Mouse (Mus musculus): ENCODE measurements at regions not wholly inside any gene's neighbourhood (a gene's known extent, or its start where the extent isn't known, plus 50 kb on each side); places are given as distances from the start of the nearest gene placed in this dataset.

DNA sequence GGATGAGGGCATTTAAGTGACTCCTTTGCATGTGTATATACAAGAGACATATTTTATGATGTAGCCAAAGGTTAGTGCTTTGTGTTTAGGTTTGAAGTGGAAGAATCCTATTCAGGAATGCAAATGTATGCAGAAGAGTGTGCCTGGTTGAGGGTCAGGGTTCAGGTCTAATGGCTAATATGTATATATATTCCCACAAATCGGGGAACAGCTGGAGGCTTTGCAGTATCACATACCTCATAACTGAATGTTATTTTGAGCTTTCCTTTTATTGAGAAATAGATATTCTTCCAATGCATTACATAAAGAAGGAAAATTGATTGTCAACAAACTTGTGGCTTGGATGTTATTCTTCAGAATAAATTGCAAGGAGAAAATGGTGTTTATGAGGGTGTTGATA is 239.9 kb downstream of the Fam173b start:
- no peak for DNase-seq (ENCODE audit: low spot score in 2 of 2)

DNA sequence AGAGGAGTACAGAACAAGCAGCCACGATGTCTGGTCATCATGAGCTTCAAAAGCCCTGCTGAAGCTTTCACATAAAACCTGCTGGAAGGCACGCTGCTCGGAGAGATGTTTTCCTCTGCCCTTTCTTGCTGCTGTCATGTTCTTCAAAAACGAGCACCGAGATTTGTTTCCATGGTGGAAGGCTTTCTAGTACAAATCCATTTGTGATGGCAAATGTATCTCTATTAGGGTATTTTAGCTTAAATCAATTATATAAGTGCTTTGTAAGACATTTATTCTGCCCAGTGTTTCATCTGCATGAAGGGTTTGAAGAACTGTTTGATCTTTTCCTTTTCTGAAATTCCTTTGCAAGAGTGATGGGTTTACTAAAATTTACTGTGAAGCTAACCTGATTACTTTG is 253.1 kb downstream of the Fam173b start:
- DNase-seq (ENCODE audit: low spot score in 2 of 2) = no peak

DNA sequence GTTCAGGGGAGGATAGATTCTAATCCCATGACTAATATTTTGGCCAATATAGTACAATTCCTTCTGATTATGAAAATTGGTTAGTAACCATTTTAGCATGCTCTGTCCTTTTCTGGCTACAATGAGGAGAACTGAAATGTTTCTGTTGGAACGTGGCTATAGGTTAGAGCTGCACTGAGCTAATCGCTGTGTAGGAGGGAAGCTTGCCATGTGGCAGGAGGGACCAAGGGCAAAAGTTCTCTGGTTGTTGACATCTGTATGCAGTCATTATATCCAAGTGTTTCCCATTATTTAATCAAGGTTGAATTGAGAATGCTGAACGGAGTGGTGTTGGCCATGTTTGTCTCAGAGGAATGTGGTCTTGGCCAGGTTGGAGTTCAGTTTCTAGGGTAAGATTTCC is 253.5 kb downstream of the Fam173b start:
- DNase-seq (ENCODE audit: low spot score in 2 of 2) = no peak

DNA sequence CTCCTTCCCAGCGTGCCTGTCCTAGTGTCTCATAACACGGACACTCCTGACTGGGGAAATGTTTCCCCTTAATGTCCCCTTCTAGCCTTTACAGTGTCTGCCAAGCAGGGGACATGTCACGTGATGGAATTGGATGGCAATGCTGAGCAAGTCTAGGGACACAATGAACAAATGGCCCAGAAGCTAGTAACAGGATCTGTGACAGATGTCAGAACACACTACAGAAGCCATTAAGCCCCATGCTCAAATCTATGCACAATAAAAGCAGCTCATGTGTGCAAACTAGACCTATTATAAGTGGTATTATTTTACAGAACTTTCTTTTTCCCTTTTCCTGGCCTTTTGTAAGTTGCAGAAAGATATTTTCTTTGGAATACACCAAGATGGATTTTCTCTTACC is 267.4 kb downstream of the Fam173b start:
- DNase-seq (ENCODE audit: low spot score in 2 of 2) = no peak

DNA sequence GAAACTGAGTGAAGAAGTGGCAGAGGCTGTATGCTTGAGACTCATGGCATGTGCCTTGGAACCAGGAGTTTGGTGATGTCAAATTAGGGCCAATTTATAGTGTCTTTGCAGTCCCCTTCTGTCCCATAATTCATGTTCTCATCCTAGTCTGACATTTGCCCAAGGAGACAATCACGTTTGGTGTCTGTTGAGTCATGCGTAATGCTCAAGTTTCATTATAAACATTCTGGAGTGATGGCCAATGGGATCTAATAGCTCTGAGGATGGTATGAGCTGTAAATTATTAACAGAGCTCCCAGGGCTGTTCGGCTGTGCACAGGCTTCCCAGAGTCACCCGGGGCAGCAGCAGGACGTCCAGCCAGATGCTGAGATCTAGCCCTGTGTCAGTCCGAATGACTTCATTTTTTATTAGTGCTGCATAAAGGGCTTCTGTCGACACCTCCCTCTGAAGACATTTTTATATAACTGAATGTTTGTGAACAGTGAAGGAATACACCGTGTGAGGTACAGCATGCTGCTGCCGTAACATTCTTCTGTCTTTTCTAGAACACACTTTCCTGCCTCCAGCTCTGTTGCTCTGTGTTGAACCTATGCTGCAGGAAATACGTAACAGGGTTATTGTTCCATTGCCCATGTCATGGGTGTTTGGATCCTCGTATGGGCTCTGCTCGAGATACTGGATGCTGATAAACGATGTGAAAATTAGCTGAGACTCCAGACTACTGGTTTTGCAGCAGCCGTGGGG is 268.2 kb downstream of the Fam173b start:
- no peak for DNase-seq (ENCODE audit: low spot score in 2 of 2)

DNA sequence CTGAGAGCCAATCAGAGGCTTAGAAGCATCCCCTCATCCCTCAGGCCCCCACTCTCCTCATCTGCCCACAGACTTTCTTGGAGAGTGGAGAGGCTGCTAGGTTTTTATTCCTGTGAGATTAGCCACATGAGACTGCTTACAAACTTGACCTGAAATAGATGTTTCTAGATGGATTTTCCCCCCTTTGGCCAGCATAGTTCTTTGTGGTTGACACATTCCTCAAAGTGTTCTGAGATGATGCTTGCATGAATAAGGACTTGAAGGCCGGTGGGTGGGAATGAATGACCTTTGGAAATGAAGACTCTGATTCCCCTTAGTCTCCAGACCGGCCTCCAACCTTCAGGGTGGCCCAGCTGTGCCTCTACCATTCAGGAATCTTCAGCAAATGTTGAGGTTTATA is 273.8 kb downstream of the Fam173b start:
- DNase-seq (ENCODE audit: low spot score in 2 of 2) = no peak

DNA sequence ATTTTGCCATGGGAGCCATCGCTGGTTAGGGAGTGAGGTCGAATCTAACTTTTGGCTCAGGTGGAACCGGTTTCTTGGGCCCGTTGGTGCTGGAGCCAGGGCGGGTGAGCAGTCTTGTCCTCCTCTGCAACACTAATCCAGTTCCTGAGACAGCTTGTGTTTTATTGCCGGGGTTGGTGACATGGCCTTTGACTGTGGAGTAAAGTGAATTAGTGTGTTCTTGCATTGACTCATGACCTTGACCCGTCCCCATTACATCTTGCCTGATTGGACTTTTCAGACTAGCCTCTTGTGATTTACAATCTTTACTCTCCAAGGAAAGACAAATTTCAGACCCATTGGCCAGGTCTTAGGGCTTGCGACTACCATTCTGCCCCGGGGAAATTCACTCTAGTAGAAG is 278.8 kb downstream of the Fam173b start:
- no peak for DNase-seq (ENCODE audit: low spot score in 2 of 2)

DNA sequence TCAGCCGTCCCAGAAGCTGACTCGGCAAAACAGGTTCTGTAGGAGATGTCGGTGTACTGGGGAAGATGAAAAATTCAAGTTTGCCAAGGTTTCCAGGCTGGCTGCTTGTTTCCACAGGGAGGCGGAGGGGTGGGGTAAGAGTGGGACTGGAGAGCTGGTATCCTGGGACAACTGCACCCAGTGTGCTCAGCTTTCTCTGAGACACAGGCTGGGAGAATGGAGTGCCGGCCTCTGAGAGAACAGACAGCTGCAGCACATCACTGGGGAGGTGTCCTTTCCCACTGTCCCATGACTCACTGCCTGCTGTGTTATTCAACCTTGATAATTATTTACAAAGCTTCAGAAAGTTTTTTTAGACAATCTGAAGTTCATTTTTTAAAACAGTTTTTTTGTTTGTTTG is 280.7 kb downstream of the Fam173b start:
- no peak for DNase-seq (ENCODE audit: low spot score in 2 of 2)

DNA sequence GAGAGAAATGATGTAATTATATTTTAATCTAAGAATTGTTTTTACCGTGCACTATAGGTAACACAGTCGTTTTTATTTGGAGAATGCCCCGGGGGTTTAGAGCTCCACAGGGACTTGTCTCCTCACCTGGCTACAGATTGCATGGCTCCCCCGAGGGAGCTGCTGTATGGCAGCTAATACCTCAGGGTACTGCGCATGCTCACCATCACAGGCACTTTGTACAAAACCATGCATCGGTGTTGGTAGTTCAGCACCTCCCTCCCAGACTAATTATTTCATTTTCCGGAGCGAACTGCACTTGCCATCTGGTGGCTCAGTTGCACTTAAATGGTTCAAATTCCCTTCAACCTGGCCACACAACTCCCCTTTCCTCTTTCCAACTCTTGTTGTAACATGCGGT is 281.9 kb downstream of the Fam173b start:
- no peak for DNase-seq (ENCODE audit: low spot score in 2 of 2)

DNA sequence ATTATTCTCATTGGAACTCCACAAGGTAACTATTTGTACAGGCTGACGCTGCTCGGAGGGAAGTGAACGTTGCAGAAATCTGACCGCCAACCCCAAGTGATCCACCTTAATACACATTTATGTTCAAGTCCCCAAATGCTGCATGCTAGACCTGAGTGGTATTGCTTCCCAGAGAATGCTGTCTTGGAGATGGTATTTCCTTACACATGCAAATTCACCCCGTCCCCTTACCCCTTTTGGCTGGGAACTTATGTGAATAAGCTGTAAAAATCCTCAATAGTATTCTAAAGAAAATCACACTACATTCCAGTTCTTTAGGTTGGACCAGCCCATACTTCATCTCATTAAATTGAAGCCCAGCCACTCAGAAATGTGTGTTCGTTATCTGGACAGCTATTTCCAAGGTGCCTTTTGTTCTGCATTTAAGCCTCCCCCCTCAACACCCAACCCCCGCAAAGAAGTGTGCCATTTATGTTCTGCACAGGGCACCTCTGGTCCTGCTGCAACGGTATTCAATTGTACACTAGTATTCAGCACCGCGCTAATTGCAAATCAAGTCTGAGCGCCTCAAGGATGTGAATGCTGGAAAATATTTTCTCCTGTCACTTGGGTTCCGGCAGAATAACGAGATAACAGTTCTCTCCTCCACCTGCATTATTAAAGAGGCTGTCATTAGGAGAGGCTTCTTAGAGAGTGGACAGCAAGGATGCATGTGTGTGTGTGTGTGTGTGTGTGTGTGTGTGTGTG is 278.0 kb upstream of the Tas2r119 start:
- no peak for DNase-seq (ENCODE audit: low spot score in 2 of 2)

DNA sequence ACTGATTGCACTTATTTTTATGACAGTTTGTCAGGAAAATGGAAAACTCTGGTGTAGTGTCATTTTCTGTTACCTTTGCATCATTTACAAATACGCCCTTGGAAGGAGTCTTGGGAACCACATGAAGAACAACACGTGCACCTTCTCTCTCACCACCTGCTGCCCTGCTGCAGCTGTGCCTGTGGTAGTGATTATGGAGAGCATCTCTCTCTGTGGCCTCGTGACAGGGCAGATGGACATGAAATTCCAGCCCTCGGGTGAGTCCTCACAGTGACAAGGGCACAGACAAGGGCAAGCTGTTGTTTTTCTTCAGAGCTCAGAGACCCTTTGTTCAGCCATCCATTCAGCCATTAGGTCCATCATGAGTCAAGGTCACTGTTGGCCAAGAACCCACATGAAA is 276.8 kb upstream of the Tas2r119 start:
- no peak for DNase-seq (ENCODE audit: low spot score in 2 of 2)

DNA sequence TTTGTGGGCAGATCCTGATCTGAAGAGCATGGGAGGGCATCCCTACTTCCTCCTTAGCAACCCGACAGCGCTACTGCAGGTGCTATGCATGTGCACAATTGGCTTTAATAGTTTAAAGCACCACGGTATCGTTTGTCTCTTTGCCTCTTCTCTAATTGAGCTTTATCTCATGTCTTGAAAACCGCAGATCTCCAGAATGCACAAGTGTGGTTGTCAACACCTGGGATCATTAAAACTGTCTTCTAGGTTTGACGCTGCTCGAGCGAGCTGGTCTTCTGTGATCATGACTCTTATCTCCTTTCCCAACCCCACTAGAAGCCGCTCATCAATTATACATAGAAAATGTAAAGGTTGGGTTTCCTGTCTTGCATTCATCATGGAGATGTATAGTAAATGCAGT is 268.7 kb upstream of the Tas2r119 start:
- DNase-seq (ENCODE audit: low spot score in 2 of 2) = no peak

DNA sequence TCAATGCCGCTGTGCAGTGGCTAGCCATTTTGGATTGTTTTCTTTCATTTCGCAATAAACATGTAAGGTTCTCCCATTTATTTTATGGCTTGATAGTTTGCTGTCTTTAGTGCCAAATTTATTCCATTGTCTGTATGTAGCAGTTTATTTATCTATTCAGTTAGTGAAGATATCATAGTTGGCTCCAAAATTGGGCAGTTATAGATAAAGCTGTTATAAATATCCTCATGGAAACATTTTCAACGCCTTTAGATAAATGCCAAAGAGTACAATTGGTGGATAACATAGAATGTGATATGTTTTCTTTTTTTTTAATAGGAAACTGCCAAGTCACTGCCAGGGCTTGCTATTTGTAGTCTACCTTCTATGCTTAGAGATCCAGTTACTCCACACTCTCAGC is 265.1 kb upstream of the Tas2r119 start:
- DNase-seq (ENCODE audit: low spot score in 2 of 2) = no peak

DNA sequence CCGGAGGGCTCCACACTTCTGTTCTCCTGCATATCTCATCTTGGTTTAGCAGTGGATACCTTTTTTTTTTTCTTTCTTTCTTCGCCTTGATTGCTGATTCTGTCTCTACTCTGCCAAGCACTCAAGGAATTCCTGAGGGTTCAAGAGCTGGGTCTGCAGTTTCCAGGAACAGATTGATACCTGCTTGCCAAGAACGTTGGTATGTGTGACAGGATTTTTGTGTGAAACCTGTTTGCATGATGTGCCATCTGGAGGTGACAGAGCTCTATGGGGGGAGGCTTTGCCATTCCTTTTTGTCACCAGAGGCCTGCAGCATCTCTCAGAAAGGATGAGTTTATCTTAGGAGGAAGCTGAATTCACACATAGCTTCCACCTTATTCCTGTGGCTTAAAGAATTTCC is 255.6 kb upstream of the Tas2r119 start:
- DNase-seq (ENCODE audit: low spot score in 2 of 2) = no peak

DNA sequence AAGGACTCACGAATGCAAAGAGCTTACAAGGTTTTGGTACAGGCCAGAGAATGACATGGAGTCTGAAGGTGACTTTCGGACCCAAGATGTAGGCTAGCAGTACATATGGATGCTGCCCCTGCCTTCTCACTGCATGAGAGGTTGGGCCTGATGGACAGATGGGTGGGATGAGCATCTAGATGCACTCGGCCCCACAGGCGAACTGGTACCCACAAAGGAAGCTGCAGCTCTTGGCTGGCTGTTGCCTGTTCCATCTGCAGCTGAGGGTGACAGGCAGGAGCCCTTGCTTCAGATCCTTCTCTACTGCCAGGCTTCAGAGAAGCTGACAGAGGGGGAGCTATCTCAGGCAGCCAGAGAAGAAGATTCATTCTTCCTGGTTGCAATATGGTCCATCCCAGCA is 216.8 kb upstream of the Tas2r119 start:
- no peak for DNase-seq (ENCODE audit: low spot score in 2 of 2)

DNA sequence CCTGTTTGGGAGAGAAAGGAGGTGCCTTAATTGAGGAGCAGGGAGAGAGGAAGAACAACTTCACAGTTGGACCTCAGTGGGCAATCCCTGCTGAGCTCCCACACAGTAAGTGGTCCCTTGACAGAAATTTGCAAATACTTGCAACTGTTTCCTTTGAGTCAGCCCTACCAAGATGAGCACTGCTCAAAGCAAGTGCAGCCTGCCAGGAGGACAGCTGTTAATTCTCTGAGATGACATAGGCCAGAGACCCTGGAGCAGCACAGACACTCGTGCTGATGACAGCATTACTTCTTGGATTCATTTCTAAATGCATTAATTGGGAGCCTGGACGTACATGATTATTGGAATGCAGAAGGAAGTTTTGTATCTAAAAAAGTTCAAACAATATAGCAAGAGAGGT is 215.1 kb upstream of the Tas2r119 start:
- no peak for DNase-seq (ENCODE audit: low spot score in 2 of 2)

DNA sequence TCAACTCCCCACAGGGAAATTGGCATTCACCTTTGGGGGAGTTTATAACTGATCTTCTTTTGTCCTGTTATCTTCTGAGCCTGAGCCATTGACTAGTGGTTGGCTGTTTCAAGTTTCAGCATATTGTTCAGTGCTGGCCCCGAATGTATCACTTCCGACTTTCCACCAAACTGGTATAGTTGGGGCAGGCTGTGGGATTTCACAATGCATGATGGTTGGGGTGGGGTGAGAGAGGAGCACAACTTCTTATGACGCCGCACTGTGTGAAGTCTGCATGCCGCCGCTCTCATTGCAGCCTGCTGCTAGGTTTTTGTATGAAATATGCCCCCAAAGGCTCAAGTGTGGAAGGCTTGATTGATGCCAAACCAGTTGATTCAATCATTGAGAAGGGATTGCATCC is 212.2 kb upstream of the Tas2r119 start:
- DNase-seq (ENCODE audit: low spot score in 2 of 2) = no peak

DNA sequence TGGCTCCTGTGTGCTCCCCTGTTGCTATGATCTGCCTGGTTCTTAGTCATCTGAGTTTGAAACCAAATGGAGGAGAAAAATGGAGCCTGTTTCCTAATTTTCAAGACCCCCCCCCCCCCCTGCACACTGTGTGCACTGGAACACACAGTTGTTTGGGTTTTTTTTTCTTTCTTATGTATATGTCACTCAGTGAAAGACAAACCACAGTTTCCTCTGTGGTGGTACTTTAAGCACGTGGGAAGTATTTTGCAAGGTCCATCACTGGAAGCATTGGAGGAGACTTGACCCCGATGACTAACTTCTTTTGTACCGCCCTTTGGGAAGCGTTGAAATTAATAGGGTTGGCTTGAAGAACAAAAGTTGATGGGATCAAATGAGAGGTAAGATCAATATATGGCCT is 211.5 kb upstream of the Tas2r119 start:
- DNase-seq (ENCODE audit: low spot score in 2 of 2) = no peak

DNA sequence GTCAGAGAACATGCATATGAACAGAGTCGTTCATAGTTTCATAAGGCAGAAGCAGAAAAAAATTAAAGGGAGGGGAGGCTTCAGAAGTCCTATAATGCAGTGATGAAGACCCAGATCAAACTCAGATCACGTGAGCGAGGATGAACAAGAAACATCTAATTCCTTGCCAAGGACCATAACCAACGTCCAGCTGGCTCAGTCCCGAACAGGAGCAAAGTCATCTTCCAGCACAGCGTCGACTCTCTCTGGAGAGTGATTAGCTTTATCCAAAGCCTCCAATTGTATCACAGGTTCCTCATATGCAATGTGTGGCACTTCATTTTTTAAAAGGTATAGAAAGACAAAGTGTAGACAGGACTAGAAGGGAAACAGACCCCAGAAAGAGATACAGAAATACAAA is 204.2 kb upstream of the Tas2r119 start:
- DNase-seq (ENCODE audit: low spot score in 2 of 2) = no peak

DNA sequence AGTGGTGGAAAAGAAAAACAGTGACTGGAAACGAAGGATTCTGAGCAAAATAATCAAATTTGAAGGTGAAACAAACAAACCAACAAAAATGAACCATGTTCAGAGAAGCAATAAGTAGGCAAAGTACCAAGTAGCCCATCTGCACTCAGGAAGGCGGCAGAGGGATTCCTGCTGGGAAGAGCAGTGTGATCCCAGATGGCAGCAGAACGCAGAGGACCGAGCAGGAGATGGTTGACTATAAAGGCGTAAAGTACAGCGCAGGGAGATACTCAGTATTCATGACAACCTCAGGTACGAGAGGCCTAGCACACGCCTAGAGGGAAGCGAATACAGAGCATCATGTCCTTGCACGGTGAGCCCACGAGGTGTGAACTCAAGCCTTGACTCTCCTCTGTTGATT is 203.2 kb upstream of the Tas2r119 start:
- DNase-seq (ENCODE audit: low spot score in 2 of 2) = no peak

DNA sequence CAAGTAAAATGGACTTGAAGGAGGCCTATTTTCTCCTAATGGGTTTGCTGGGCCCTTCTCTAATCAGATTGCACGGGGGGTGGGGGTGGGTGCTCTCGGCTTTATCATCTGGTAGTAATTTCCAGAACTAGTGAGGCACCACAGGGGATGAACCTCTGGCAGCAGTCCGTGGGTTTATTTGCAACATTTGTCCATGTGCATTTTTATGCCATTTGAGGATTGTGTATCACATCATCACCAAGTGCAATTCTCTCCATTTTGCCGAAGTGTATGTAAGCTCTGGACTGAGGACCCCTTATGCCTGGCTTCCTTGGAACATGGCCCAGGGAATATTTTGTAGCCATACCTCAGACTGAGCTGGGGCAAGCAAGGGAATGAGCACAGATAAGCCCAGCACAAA is 200.6 kb upstream of the Tas2r119 start:
- DNase-seq (ENCODE audit: low spot score in 2 of 2) = no peak

DNA sequence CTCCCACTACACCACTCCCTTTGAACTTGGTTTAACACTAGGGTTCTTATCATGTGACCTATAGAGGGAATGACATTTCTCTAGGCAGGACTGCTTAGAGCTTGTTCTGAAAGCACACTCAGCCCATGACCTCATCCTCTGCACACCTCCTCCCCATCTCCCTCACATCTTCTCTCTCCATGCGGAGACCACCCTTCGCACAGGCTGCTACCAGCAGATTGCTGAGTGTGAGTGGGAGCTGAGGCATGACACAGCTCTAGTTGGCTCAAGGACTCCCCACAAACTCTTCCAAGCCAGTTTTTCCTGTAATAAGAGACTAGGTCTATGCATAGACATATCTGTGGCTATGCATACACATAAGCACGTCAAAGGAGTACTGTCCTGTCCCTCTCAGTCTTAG is 199.5 kb upstream of the Tas2r119 start:
- DNase-seq (ENCODE audit: low spot score in 2 of 2) = no peak

DNA sequence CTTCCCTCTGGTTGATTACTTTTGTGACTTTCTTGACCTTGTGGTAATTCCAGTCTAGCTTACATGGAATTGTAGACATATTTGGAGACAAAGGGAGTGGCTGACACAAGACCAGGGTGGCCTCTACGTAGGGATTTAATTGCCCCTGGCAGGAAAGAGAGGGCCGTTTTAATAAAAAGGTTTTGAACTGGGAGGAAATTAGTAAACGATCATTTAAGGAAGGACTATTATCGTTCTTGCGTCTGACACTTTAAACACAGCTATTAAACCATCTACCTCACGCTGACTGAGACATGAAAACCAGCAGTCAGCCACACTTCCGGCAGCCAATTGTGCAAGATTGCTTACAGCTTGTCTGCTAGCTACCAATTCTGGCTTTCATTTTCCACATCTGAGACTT is 197.1 kb upstream of the Tas2r119 start:
- DNase-seq (ENCODE audit: low spot score in 2 of 2) = no peak

DNA sequence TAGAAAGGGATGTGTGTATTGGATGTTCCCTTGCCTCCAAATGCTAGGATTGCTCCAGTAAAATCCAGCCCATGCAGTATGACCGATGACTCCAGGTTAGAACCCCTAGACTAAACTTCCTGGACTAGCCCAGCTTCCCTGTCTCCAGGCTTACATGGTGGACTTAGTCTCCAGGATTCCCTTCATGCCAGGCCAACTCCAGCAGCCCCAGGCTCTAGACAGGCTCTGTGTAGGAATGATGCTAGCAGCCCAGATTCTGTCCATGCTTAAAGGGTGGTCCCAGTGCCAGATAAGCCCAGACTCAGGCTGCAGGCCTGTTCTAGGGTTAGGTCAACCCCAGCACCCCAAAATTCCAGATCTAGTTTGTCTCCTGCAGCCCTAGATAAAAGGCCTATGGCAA is 196.3 kb upstream of the Tas2r119 start:
- no peak for DNase-seq (ENCODE audit: low spot score in 2 of 2)

All from spleen, postnatal 10 days (tissue).